Mouse (Mus musculus) olfactory bulb, adult 2 months (tissue): ENCODE data around the gene Rfesd.

Source experiments
- CTCF ChIP-seq: fragments of 200-500 bp; IDR thresholded peaks from 2 replicates; pipeline ENCODE4 v1.5.1; 2012; ENCODE audit warnings: low read depth, mild to moderate bottlenecking, low read length, moderate library complexity; ENCODE audit not compliant: insufficient read depth
- POLR2A ChIP-seq: fragments of 200-500 bp; IDR thresholded peaks from 2 replicates; pipeline ENCODE4 v1.6.1; 2012; ENCODE audit warnings: mild to moderate bottlenecking, low read depth, low read length, moderate library complexity; ENCODE audit not compliant: insufficient read depth

- TF ChIP-seq CTCF (no peak), POLR2A (no peak)
These were observed 41.9 kb downstream of the Rfesd start for GRCm38 (mm10) chr13:75976649-75977048.
